Mouse (Mus musculus) kidney, embryonic 16.5 days (tissue): ENCODE data around the gene Otp. TPM values are rescaled to one million over a fixed set of nuclear protein-coding genes. Genes with fewer than 3 reads are reported as not detected.

Experiments used
- ATAC-seq: fragments of 200-750 bp; cut with Nextera tagmentation; 2 replicates; pipeline ENCODE4 v1.8.0; 2017; ENCODE audit warnings: moderate TSS enrichment; ENCODE audit not compliant: low FRiP score, low TSS enrichment
- H3K27ac ChIP-seq: fragments of 300-500 bp; sonication (generic); 2 replicates; pipeline ENCODE4 v1.5.1; 2014; ENCODE audit warnings: low read length
- H3K27me3 ChIP-seq: fragments of 300-500 bp; sonication (generic); 2 replicates; pipeline ENCODE4 v1.6.1; 2014; ENCODE audit warnings: low read length, control low read depth, mixed read lengths; ENCODE audit not compliant: insufficient read depth
- H3K36me3 ChIP-seq: fragments of 300-500 bp; sonication (generic); 2 replicates; pipeline ENCODE4 v1.6.1; 2014; ENCODE audit warnings: low read length, control low read depth, mixed read lengths; ENCODE audit not compliant: insufficient read depth
- H3K4me1 ChIP-seq: fragments of 300-500 bp; sonication (generic); 2 replicates; pipeline ENCODE4 v1.6.1; 2014; ENCODE audit warnings: low read length, control low read depth, mixed read lengths; ENCODE audit not compliant: insufficient read depth
- H3K4me2 ChIP-seq: fragments of 300-500 bp; sonication (generic); replicated peaks from 2 replicates; pipeline ENCODE4 v1.6.1; 2014; ENCODE audit warnings: low read depth, low read length
- H3K4me3 ChIP-seq: fragments of 300-500 bp; sonication (generic); 2 replicates; pipeline ENCODE4 v1.5.1; 2014; ENCODE audit warnings: mild to moderate bottlenecking, low read length
- H3K9ac ChIP-seq: fragments of 300-500 bp; sonication (generic); replicated peaks from 2 replicates; pipeline ENCODE4 v1.6.1; 2014; ENCODE audit warnings: low read length
- H3K9me3 ChIP-seq: fragments of 300-500 bp; sonication (generic); 2 replicates; pipeline ENCODE4 v1.6.1; 2016; ENCODE audit warnings: low read length, control low read depth
- WGBS: fragments of 180-500 bp; shearing (Covaris S2); extraction: QIAGEN DNeasy Blood & Tissue Kit; methylation state at CpG from one replicate; pipeline ENCODE4 v1.1.7; 2014; 5-methylcytosine and 5-hydroxymethylcytosine counted together
- polyA plus RNA-seq: library from polyadenylated mRNA; unstranded; fragments of >200 nt; fragmentation: Nextera tagmentation; extraction: Ambion mirVana; gene quantifications from 2 replicates; pipeline ENCODE4 v1.2.1, GENCODE M21; 2015

Gene Otp
- polyA plus RNA-seq, 1 experiment from 2014 or later = not detected

GRCm38 (mm10) chr13:94858016-94858575, 17.3 kb upstream of the Otp start:
- Histone ChIP-seq H3K4me3 (no peak overlapping the region), H3K27ac (no peak overlapping the region), H3K4me2 (no peak overlapping the region), H3K27me3 (peaks cover 8% of the 10 kb centered on the region), H3K36me3 (no peaks in the 10 kb centered on the region), H3K9ac (no peak overlapping the region), H3K9me3 (no peaks in the 10 kb centered on the region), H3K4me1 (no peaks in the 10 kb centered on the region)
- ATAC-seq = no peak
- WGBS = 70% methylated on average over 8 of the region's 8 CpGs

- no peak overlapping the region for H3K4me2 ChIP-seq
- no peaks in the 10 kb centered on the region for H3K9me3 ChIP-seq
- H3K4me3 ChIP-seq = no peak overlapping the region
- no peak overlapping the region for H3K27ac ChIP-seq
- H3K9ac ChIP-seq = no peak overlapping the region
- 68% methylated on average over 8 of the region's 8 CpGs for WGBS
- no peaks in the 10 kb centered on the region for H3K36me3 ChIP-seq
- no peaks in the 10 kb centered on the region for H3K4me1 ChIP-seq
- no peak for ATAC-seq
- H3K27me3 ChIP-seq = peaks cover 15% of the 10 kb centered on the region
Observed at GRCm38 (mm10) chr13:94859256-94859655, 16.1 kb upstream of the Otp start.

- 69% methylated on average over 5 of the region's 5 CpGs for WGBS
- H3K4me2 ChIP-seq = no peak overlapping the region
- H3K27ac ChIP-seq = no peak overlapping the region
- no peak overlapping the region for H3K4me3 ChIP-seq
- H3K9me3 ChIP-seq = no peaks in the 10 kb centered on the region
- H3K4me1 ChIP-seq = no peaks in the 10 kb centered on the region
- no peaks in the 10 kb centered on the region for H3K36me3 ChIP-seq
- peaks cover 41% of the 10 kb centered on the region for H3K27me3 ChIP-seq
- ATAC-seq = no peak
- no peak overlapping the region for H3K9ac ChIP-seq
Observed at GRCm38 (mm10) chr13:94862491-94863230, 12.7 kb upstream of the Otp start.

- ATAC-seq = no peak
- 51% methylated on average over 2 of the region's 2 CpGs for WGBS
- peaks cover 80% of the 10 kb centered on the region for H3K27me3 ChIP-seq
Observed at GRCm38 (mm10) chr13:94866906-94867305, 8.5 kb upstream of the Otp start.

GRCm38 (mm10) chr13:94867772-94868171, 7.6 kb upstream of the Otp start:
- Histone ChIP-seq H3K36me3 (no peaks in the 10 kb centered on the region), H3K4me2 (no peak overlapping the region), H3K27me3 (peaks cover 80% of the 10 kb centered on the region), H3K4me1 (peaks cover 6% of the 10 kb centered on the region; the same call in 1 of the 2 replicates), H3K9ac (no peak overlapping the region), H3K27ac (no peak overlapping the region), H3K4me3 (no peak overlapping the region), H3K9me3 (no peaks in the 10 kb centered on the region)
- no peak for ATAC-seq
- WGBS = 59% methylated on average over 4 of the region's 4 CpGs

More at GRCm38 (mm10) chr13:94866906-94867305, 8.5 kb upstream of the Otp start:
- Histone ChIP-seq H3K27ac (no peak overlapping the region), H3K4me2 (no peak overlapping the region), H3K36me3 (no peaks in the 10 kb centered on the region), H3K4me1 (peaks cover 6% of the 10 kb centered on the region; the same call in 1 of the 2 replicates), H3K9me3 (no peaks in the 10 kb centered on the region), H3K4me3 (no peak overlapping the region), H3K9ac (no peak overlapping the region)

GRCm38 (mm10) chr13:94868478-94868950, 6.9 kb upstream of the Otp start:
- H3K36me3 ChIP-seq = no peaks in the 10 kb centered on the region
- H3K4me3 ChIP-seq = peak overlapping the region; percentile 40
- peak; percentile 74 for ATAC-seq
- H3K27me3 ChIP-seq = peaks cover 85% of the 10 kb centered on the region
- peaks cover 6% of the 10 kb centered on the region; the same call in 1 of the 2 replicates for H3K4me1 ChIP-seq
- 1% methylated on average over 23 of the region's 35 CpGs for WGBS
- peak overlapping the region; percentile 59 for H3K4me2 ChIP-seq
- H3K9ac ChIP-seq = 0 out of 2 replicates have a peak overlapping the region, but pooled peaks have one; percentile 32
- no peaks in the 10 kb centered on the region for H3K9me3 ChIP-seq
- no peak overlapping the region for H3K27ac ChIP-seq

GRCm38 (mm10) chr13:94869541-94869940, 5.9 kb upstream of the Otp start:
- Histone ChIP-seq H3K27ac (no peak overlapping the region), H3K36me3 (no peaks in the 10 kb centered on the region), H3K4me1 (peaks cover 6% of the 10 kb centered on the region; the same call in 1 of the 2 replicates), H3K9me3 (no peaks in the 10 kb centered on the region), H3K9ac (no peak overlapping the region), H3K27me3 (peaks cover 87% of the 10 kb centered on the region), H3K4me3 (no peak overlapping the region), H3K4me2 (no peak overlapping the region)
- 4% methylated on average over 8 of the region's 8 CpGs for WGBS
- ATAC-seq = no peak

GRCm38 (mm10) chr13:94870071-94870460, 5.3 kb upstream of the Otp start:
- peaks cover 87% of the 10 kb centered on the region for H3K27me3 ChIP-seq
- no peak overlapping the region for H3K27ac ChIP-seq
- H3K4me3 ChIP-seq = no peak overlapping the region
- ATAC-seq = no peak
- no peaks in the 10 kb centered on the region for H3K9me3 ChIP-seq
- no peaks in the 10 kb centered on the region for H3K36me3 ChIP-seq
- no peak overlapping the region for H3K9ac ChIP-seq
- H3K4me1 ChIP-seq = peaks cover 6% of the 10 kb centered on the region
- WGBS = 2% methylated on average over 9 of the region's 9 CpGs
- H3K4me2 ChIP-seq = no peak overlapping the region

- no peak for ATAC-seq
- H3K27me3 ChIP-seq = peaks cover 91% of the 10 kb centered on the region
- WGBS = 1% methylated on average over 21 of the region's 21 CpGs
- H3K9ac ChIP-seq = no peak overlapping the region
- no peaks in the 10 kb centered on the region for H3K36me3 ChIP-seq
- peaks cover 9% of the 10 kb centered on the region for H3K4me1 ChIP-seq
- H3K4me2 ChIP-seq = no peak overlapping the region
- H3K9me3 ChIP-seq = no peaks in the 10 kb centered on the region
- H3K4me3 ChIP-seq = no peak overlapping the region
- no peak overlapping the region for H3K27ac ChIP-seq
Observed at GRCm38 (mm10) chr13:94870461-94871186, 4.8 kb upstream of the Otp start.
